Mouse (Mus musculus): ENCODE data around the gene Six1.

DNA sequence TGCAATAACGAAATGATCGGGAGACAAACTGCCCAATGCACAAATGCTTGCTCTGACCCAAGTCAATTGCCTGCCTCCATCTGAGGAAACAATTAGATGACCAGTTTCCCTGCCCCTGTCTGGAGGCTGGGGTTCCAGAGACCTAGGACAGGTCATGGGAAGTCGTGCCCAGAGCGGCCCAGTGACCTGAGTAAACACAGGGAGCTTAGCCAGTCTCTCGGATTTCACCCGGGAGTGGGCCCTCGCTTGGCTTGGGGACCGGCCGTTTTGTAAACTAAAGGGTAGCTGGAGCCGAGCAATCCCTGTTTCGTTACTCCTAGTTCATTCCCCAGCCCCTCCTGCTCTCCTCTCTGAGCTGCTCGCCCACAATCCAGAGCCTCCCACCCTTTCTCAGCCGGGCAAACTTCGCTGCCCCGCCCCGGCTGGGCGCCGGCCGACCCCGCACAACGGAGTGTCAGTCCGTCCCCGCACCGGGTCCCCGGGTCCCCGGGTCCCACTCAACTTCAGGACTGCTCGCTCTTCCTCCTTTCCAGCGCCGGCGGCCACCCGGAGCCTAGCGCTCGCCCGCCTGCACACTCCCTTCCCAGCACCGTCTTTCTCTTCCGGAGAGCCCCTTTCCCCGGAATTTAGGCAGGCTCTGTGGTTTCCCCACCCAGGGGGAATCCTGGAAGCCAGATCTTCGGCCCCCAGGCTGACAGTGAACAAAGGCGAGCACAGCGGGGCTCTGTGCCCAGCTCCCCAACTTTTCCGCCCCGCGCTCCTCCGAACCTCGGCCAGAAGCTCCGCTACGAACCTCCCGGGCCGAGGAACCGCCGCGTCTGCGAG lies 9.3 kb downstream of the Six1 start:
- TF ChIP-seq CTCF (conservative IDR thresholded peaks at IDR 0.05; ENCODE audit: insufficient read depth, insufficient read length, low read depth, low read length) (no peak), POLR2A (IDR thresholded peaks at IDR 0.05; ENCODE audit: low read depth, low read length) (no peak)

All from kidney, adult 2 months (tissue).